Mouse (Mus musculus) mouse trophoblast stem cell (cell line): ENCODE results near the gene Gm10392.

Experiments
- in situ Hi-C, 2 experiments: fragments of 300-500 bp; cut with MseI, MboI; formaldehyde crosslinking; loops; 2 replicates in 1 of 2; 3 replicates in 1 of 2; pipeline ENCODE4 v1.15.1; 2025

Gene Gm10392

GRCm38 (mm10) chr11:77492311-77492871 is 26.6 kb downstream of the Gm10392 start:
- in situ Hi-C loops: no loop called here

GRCm38 (mm10) chr11:77491502-77492291 is 27.3 kb downstream of the Gm10392 start:
- in situ Hi-C loops: no loop called here

- in situ Hi-C loops: no loop called here
These were observed 27.9 kb downstream of the Gm10392 start for GRCm38 (mm10) chr11:77491123-77491501.

GRCm38 (mm10) chr11:77490451-77490850 is 28.5 kb downstream of the Gm10392 start:
- in situ Hi-C loops: no loop called here

- in situ Hi-C loops: no loop called here
These were observed 29.3 kb downstream of the Gm10392 start, which contains the start of gene Ankrd13b for GRCm38 (mm10) chr11:77489591-77490235. Ankrd13b (minus strand) TSS chr11:77489678.

GRCm38 (mm10) chr11:77488771-77489581 is 30.0 kb downstream of the Gm10392 start:
- in situ Hi-C loops: no loop called here

GRCm38 (mm10) chr11:77486798-77487197 is 32.2 kb downstream of the Gm10392 start:
- in situ Hi-C loops: no loop called here

GRCm38 (mm10) chr11:77485229-77485628 is 33.8 kb downstream of the Gm10392 start:
- in situ Hi-C loops: no loop called here

GRCm38 (mm10) chr11:77483510-77484255 is 35.3 kb downstream of the Gm10392 start:
- in situ Hi-C loops: no loop called here

GRCm38 (mm10) chr11:77483043-77483442 is 36.0 kb downstream of the Gm10392 start:
- in situ Hi-C loops: no loop called here

- in situ Hi-C loops: no loop called here
These were observed 42.1 kb downstream of the Gm10392 start for GRCm38 (mm10) chr11:77476895-77477294.

GRCm38 (mm10) chr11:77476216-77476615 is 42.8 kb downstream of the Gm10392 start:
- in situ Hi-C loops: no loop called here

GRCm38 (mm10) chr11:77472775-77473174 is 46.2 kb downstream of the Gm10392 start:
- in situ Hi-C loops: no loop called here

GRCm38 (mm10) chr11:77471407-77471806 is 47.6 kb downstream of the Gm10392 start:
- in situ Hi-C loops: no loop called here

GRCm38 (mm10) chr11:77468397-77468796 is 50.6 kb downstream of the Gm10392 start:
- in situ Hi-C loops: no loop called here

GRCm38 (mm10) chr11:77467784-77468183 is 51.2 kb downstream of the Gm10392 start:
- in situ Hi-C loops: no loop called here

- in situ Hi-C loops: no loop called here
These were observed 51.8 kb downstream of the Gm10392 start for GRCm38 (mm10) chr11:77467157-77467556.
